Mouse (Mus musculus): ENCODE results near the gene Ano2. TPM values are rescaled to one million over a fixed set of nuclear protein-coding genes. Genes with fewer than 3 reads are reported as not detected.

The Ano2 gene
- total RNA-seq, 2 experiments from 2014 or later: 5.7 to 7.2 TPM

DNA sequence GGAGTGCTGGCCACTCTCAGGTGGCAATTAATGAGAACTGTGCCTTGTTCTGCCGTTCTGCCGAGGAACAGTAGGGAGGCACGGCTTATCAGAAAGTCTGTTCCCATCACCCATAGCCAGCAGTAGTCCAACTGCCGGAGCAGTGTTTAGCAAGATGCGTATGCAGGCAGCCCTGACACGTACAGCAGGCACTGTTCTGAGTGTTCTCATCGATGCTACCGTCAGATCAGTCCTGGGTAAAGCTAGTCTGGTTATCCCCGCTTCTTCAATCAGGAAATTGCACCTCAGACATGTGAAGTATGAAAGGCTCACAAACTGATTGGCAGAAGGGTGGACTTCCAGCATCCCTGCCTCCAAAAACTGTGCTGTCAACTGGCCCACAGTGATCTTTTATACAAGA is 224.2 kb downstream of the Ano2 start:
- peak; percentile 26 to 28 for DNase-seq

GRCm38 (mm10) chr6:125922746-125923145 is 232.5 kb downstream of the Ano2 start:
- peak in 1 of 2 experiments; percentile 22 for DNase-seq

DNA sequence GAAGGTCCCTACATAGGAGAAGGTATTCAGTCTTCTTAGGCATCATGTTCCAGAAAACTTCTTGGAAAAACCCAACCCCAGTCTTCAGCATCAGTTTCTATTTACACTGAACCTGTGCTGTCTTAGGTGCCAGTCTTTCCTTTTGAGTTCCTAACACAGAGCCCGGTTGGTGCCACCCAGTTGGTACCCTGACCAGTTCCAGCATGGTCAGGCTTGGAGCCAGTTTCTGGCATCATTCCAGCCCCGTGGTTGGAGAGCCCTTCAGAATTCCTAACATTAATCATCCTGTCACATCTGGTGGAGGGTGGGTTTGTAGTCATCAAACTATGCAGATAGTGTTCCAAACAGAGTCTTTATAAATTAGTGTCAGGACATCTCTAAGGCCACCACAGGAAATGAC is 234.8 kb downstream of the Ano2 start:
- no peak for DNase-seq

DNA sequence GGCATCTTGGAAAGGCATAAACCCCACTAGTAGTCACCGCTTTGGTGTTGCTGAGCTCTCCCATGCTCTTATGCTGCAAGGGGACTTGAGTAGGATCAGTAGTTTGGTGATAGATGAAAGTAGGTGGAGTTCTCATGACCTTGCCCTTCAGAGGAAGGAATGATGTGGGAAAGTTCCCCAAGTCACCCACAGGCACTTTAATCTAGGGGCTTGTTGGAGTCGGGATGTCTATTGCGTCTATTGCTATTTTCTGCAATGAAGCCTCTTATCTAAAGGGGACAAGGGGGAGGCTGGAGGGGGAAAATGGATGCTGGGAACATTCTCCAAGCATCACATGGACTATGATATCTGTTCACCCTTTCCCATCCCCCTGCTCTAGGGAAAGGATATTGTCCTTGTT is 235.6 kb downstream of the Ano2 start:
- no peak for DNase-seq

DNA sequence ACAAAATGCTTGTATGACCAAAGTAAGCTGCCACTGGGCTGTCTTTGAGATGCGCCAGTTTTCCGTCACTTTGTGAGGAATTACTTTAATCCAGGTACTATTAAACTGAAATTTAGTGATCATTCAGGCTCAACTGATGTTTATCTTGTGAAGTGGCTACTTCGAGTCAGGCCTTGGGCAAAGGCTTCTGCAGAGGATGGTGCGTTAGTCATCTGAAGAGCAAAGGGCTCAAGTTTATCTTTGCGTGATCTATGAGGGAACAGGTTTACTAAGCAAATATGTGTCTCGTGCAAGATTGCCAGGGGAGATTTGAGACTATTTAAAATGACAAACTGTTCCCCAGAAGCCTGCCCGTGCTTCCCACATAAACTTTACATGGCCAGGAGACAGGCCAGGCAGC is 241.7 kb downstream of the Ano2 start:
- DNase-seq: no peak

- DNase-seq: peak; percentile 16 to 18
These were observed 264.7 kb downstream of the Ano2 start for GRCm38 (mm10) chr6:125954965-125955364.

DNA sequence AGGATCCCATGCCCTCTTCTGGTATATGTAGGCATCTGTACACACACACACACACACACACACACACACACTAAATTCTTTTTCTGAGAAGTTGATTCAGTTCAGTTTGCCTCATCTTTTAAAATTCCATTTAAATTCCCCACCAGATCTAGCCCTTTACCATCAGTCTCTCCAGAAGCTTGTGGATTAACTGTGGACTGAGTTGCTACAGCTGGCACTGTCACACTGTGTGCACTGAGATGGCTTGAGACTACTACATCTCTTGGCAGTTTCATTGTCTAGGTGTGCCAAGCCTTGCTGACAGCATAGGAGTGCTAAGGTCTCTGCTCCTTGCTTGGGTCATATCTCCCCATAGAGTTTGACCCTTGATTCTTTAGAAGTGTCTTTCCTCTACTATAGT is 283.3 kb downstream of the Ano2 start:
- DNase-seq: no peak

DNA sequence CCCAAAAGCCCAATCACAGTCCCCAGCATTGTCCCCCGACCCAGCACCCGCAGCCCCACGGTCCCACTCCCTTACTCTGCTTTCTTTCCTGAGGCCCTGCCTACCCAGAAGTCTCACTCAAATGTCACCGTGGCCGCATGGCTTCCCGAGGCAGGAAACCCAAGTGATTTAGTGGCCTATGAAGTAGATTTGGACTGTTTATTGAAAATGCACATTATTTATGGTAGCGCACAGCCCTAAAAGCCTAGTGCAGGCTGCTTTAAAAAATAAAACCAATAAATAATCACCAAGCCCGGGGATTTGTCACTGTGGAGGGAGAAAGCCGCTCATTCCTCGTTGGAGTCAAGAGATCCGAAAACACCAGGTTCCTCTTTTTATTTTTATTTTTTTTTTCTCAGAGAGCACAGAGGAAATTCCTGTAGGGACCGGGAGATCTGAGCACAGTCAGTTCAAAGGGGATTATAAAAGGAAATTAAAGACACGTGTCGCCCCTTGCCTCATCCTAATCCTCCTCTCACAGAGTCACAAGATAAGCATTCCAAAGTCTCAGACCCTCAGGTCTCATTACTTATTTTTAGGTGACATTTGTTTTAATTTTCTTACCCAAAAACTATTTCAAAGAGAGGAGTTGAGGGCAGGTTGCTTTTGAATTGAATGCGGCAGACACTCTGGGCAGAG is 285.7 kb downstream of the Ano2 start:
- DNase-seq: no peak

GRCm38 (mm10) chr6:125979601-125980000 is 289.4 kb downstream of the Ano2 start:
- DNase-seq: no peak

DNA sequence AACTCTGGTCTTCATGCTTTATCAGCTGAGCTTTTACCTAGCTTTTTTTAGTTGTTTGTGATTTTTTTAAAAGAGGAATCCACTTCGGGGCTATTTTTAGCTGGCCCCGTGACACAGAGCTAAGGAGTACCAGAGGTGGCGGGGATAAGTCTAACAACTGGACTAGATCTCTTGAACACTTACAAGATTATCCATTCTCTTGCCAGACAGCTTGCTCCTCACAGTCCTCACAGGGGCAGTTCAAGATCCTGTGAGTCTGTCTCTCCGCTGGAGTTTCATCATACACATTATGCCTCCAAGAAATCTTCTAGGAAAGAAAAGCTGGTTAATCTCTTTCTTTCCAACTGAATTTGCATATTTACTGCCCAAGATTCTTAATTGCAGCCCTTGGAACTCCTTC is 293.8 kb downstream of the Ano2 start:
- DNase-seq: no peak

DNA sequence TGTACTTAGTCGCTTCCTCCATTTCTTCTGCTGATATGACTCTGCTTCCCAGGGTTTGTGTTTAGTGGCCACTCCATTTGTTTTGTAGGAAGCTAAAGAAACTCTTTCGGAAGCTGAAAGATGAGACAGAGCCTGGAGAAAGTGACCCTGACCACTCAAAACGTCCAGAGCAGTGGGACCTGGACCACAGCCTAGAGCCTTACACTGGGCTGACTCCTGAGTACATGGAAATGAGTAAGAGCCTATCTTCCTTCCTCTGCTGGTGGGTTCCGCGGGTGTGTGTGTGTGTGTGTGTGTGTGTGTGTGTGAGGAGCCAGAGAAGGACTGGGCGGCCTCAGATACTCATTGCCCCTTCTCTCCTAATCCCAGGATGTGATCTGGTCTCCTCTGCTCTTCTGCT is 302.5 kb downstream of the Ano2 start:
- DNase-seq: no peak

- DNase-seq: no peak
These were observed 311.6 kb downstream of the Ano2 start for GRCm38 (mm10) chr6:126001797-126002196.

DNA sequence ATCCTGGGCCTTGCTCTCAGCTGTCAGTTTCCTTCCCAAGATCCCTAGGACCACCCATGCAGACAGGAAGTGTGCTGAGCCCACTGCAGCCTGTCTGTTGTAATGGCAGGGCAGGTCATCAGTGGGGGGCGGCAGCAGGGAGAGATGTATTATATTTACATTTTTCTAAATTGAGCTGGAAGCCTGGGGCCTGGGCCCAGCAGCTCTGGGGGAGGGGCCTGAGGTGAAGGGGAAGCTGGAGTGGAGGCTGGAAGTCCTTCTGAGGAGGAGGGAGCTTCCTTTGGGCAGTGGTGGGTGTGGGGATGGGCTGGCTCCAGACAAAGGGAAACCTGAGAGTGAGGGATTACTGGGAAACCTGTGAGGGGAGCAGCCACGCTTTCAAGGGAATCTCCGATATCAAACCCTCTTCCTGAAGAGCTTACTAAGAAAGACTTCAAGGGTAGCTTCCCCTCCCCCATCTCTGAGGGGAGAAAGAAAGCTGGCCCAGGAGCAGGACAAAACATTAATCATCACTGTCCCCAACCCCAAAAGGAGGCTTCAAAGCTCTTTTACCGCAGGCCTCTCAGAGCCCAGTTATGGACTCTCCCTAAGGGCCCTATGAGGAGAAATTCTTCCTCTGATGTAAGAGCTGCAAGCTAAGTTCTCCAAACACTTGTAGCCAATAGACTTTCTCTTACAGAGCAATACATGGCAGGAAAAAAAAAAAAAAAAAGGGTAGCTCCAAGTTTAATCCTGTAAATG is 313.0 kb downstream of the Ano2 start:
- DNase-seq: no peak

DNA sequence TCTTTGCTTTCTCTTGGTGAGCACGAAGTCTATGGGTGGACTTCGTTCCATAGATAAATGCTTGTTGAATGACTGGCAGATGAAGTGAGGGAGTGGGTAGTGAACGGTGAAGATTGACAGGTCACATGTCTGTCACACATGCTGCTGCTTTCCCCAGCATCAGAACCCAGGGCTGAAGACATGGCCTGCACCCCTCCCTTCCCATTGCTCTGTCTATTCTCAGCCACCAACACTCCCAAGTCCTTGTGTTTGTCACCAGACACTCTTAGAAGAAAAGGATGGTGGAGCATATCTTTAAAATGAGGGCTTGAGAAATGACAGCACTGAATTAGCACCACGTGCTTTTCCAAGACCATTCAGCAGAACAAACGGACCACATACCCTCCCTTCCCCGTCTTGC is 316.4 kb downstream of the Ano2 start:
- DNase-seq: no peak

GRCm38 (mm10) chr6:126009083-126009482 is 318.9 kb downstream of the Ano2 start:
- no peak for DNase-seq

GRCm38 (mm10) chr6:126016991-126017390 is 326.8 kb downstream of the Ano2 start:
- no peak for DNase-seq

- no peak for DNase-seq
These were observed 328.2 kb downstream of the Ano2 start for GRCm38 (mm10) chr6:126018411-126018810.

- no peak for DNase-seq
These were observed 343.6 kb downstream of the Ano2 start for GRCm38 (mm10) chr6:126033693-126034402.

- DNase-seq: no peak
These were observed 344.1 kb downstream of the Ano2 start for GRCm38 (mm10) chr6:126034403-126034724.

DNA sequence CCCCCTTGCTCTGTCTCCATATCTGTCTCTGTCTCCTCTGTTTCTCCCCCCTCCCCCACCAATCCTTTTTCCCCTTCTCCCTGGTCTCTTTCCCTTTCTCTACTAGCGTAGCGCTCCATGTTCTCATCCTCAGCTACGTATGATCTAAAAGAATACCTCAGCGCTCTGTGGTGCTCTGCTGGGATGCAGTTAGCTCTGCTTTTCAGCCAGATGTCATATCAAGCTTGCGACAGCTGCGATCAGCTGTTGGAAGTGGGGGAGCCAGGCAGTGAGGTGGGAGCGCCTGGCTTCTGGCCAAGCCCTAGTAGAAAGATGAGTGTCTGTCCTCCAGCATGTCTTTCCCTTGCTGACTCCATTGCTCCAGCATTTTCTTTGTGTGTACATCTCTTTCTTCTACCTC is 344.5 kb downstream of the Ano2 start:
- DNase-seq: no peak

GRCm38 (mm10) chr6:126035621-126036020 is 345.4 kb downstream of the Ano2 start:
- no peak for DNase-seq

DNA sequence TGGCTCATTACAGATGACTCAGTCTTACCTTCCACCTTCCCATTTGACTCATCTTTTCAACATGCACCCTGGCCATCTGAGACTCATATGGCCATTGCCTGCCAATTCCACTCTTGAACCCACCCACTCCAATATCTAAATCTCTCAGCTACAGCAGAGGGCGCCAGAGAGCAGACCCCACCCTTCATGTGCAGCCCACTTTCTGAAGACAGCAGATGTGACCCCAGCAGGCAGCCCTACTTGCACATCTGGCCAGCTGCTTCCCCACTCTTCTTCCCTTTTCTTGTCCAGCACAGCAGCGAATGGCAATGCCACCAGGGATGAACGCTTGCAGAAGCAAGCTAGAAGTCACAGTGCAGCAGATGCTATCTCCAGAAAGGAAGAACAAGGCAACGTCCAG is 355.7 kb downstream of the Ano2 start:
- peak; percentile 3 to 6 for DNase-seq

GRCm38 (mm10) chr6:126048206-126048605 is 358.0 kb downstream of the Ano2 start:
- no peak for DNase-seq

GRCm38 (mm10) chr6:126053136-126053535 is 362.9 kb downstream of the Ano2 start:
- DNase-seq: no peak

All from layer of hippocampus, postnatal 36 days (tissue).